Mouse (Mus musculus) stomach, embryonic 15.5 days (tissue): ENCODE measurements around the gene Vmn1r189. TPM values are rescaled to one million over a fixed set of nuclear protein-coding genes. Genes with fewer than 3 reads are reported as not detected.
A peak's percentile ranks its signal among the peaks of the same experiment; 100 is the strongest.
"Not testable (repeated sequence)": the region's sequence is repeated elsewhere in the genome, so short reads cannot be mapped to it uniquely, and the experiment has no call there.

ENCODE experiments used
- ATAC-seq: fragments of 200-750 bp; cut with Nextera tagmentation; 2 replicates; pipeline ENCODE4 v1.8.0; 2017; ENCODE audit warnings: low read depth, moderate number of reproducible peaks, moderate TSS enrichment; ENCODE audit not compliant: insufficient read depth, low FRiP score
- H3K27ac ChIP-seq: fragments of 300-500 bp; sonication (generic); 2 replicates; pipeline ENCODE4 v1.5.1; 2015; ENCODE audit warnings: mild to moderate bottlenecking, inconsistent platforms
- H3K27me3 ChIP-seq: fragments of 300-500 bp; sonication (generic); replicated peaks from 2 replicates; pipeline ENCODE4 v1.6.1; 2015; ENCODE audit warnings: inconsistent platforms
- H3K36me3 ChIP-seq: fragments of 300-500 bp; sonication (generic); 2 replicates; pipeline ENCODE4 v1.6.1; 2015; ENCODE audit warnings: inconsistent platforms
- H3K4me1 ChIP-seq: fragments of 300-500 bp; sonication (generic); 2 replicates; pipeline ENCODE4 v1.6.1; 2015; ENCODE audit warnings: inconsistent platforms
- H3K4me2 ChIP-seq: fragments of 300-500 bp; sonication (generic); 2 replicates; pipeline ENCODE4 v1.6.1; 2015; ENCODE audit warnings: mild to moderate bottlenecking, inconsistent platforms
- H3K4me3 ChIP-seq: fragments of 300-500 bp; sonication (generic); replicated peaks from 2 replicates; pipeline ENCODE4 v1.5.1; 2015; ENCODE audit warnings: inconsistent platforms
- H3K9ac ChIP-seq: fragments of 300-500 bp; sonication (generic); 2 replicates; pipeline ENCODE4 v1.6.1; 2015; ENCODE audit warnings: inconsistent platforms
- H3K9me3 ChIP-seq: fragments of 300-500 bp; sonication (generic); 2 replicates; pipeline ENCODE4 v1.6.1; 2016; ENCODE audit warnings: inconsistent platforms
- WGBS: fragments of 180-500 bp; shearing (Covaris S2); methylation state at CpG from one replicate; pipeline ENCODE4 v1.1.7; 2015; 5-methylcytosine and 5-hydroxymethylcytosine counted together
- microRNA-seq: library from miRNA; unstranded; fragments of <30 nt; microRNA quantifications from one replicate; pipeline ENCODE4, GENCODE M21; 2016
- polyA plus RNA-seq: library from polyadenylated mRNA; unstranded; fragments of >200 nt; fragmentation: Nextera tagmentation; extraction: Ambion mirVana; gene quantifications from 2 replicates; pipeline ENCODE4 v1.2.1, GENCODE M21; 2015

The Vmn1r189 gene
- polyA plus RNA-seq: not detected in 2 replicates

DNA sequence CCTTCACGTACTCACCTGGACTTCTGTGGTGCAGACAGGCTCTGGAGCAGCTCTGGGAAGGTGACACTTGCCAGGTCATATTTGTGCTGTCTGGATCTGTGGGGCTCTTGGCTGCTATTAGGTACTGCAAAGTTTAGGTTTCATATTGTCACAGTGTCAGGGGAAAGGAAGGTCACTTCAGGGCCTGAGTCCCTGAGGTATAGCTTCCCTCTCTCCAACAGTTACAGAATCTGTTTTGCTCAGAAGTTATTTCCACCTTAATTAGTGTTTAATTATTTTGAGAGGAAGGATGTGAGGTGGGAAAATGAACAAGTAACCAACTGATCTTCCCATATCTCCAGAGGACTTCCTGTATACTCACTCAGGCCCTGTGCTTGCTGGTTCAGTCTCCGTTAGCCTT is at the start of gene Vmn1r189:
Vmn1r189 (minus strand) TSS at position 101 of the 400 bp plus-strand sequence.
- not testable (repeated sequence) for H3K36me3 ChIP-seq, H3K27me3 ChIP-seq, H3K4me3 ChIP-seq, H3K4me1 ChIP-seq, H3K9ac ChIP-seq, ATAC-seq, H3K9me3 ChIP-seq, H3K4me2 ChIP-seq, H3K27ac ChIP-seq
- 90% methylated on average over 2 of the region's 2 CpGs for WGBS

DNA sequence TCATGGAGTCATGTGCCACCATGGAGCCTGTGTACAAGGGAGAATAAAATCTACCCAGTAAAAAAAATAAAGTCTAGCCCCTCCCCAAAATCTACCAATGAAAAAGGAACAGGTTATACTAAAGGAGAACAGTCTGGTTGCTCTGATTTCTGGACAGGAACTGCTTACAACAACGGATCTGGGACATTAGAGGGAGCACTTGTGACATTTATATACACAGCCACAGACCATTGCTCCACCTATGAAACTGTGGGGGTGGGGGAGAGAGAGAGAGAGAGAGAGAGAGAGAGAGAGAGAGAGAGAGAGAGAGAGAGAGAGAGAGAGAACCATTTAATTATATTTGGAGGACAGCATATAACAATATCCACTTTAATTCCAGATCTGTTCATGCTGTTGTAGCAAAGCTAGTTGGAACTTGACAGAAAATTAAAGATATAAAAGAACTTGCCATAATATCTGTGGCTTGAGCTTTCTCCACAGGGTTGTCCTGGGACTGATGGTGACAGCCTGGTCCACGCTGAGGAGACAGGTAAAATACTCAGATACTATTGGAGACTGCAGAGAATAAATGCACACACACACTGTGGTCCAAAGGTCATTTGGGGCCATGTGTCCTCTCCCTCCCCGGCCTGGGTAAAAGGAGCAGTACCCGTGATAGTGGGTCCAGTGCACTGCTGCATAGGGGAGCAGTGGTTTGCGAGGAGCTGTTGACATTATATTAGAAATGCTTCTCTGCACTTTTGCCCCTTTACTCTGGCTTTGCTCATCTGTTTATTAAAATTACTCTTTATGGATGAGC is 31.1 kb upstream of the Vmn1r189 start:
- H3K9ac ChIP-seq, H3K27ac ChIP-seq, H3K4me2 ChIP-seq, H3K27me3 ChIP-seq, H3K4me1 ChIP-seq, ATAC-seq, H3K9me3 ChIP-seq, H3K4me3 ChIP-seq, H3K36me3 ChIP-seq: not testable (repeated sequence)
- WGBS: 52% methylated on average over 5 of the region's 5 CpGs

GRCm38 (mm10) chr13:22084140-22084539 is 21.5 kb downstream of the Vmn1r189 start, which contains the start of gene Vmn1r188:
Gene Vmn1r188 (plus strand): TSS chr13:22084440.
- WGBS: 76% methylated on average over 1 of the region's 1 CpGs
- H3K27ac ChIP-seq: not testable (repeated sequence)

DNA sequence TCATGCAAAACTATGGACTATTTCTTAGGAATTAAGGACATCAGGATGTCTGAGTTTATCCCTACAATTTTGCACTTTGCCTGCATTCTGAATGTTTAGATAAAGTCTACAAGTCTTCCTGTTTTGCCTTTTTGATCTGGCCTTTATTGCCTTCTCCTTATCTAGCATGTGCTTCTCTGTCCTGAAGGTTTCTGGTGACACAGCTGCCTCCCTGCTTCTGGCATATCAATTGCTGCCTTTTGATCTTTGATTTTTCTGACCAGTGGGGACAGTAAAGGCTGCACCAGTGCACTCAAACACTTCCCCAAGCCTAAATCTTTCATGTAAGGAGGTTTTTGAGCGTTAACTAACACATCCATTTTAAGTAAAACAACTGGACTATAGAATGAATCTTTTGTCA is 42.2 kb downstream of the Vmn1r189 start:
- H3K27ac ChIP-seq: no peak overlapping the region
- H3K9ac ChIP-seq: no peak overlapping the region
- H3K27me3 ChIP-seq: no peaks in the 10 kb centered on the region
- ATAC-seq: no peak
- no peak overlapping the region for H3K4me2 ChIP-seq
- H3K9me3 ChIP-seq: no peaks in the 10 kb centered on the region
- H3K4me1 ChIP-seq: no peaks in the 10 kb centered on the region
- no peaks in the 10 kb centered on the region for H3K36me3 ChIP-seq
- H3K4me3 ChIP-seq: no peak overlapping the region
- 56% methylated on average over 1 of the region's 1 CpGs for WGBS

More at GRCm38 (mm10) chr13:22084140-22084539, 21.5 kb downstream of the Vmn1r189 start, which contains the start of gene Vmn1r188:
- H3K9ac ChIP-seq, H3K27me3 ChIP-seq, ATAC-seq, H3K9me3 ChIP-seq, H3K4me3 ChIP-seq, H3K36me3 ChIP-seq, H3K4me2 ChIP-seq, H3K4me1 ChIP-seq: not testable (repeated sequence)

DNA sequence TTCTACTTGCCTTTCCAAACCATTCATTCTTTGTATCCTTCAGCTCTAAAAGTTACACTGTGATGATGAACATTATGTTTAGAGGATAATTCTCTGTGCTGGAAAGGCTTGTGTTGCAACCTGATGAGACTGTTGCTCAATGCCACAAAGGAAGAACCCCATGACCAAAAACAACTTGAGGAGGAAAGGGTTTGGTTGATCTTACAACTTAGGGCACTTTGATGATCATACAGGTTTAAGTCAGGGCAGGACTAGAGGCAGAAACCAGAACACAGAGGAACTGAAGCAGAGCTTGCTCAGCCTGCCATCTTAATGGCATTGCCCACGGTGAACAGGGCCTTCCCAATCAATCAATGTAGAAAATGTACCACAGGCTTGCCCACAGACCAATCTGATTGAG is 44.2 kb downstream of the Vmn1r189 start:
- no peaks in the 10 kb centered on the region for H3K4me1 ChIP-seq
- H3K36me3 ChIP-seq: no peaks in the 10 kb centered on the region
- no peaks in the 10 kb centered on the region for H3K9me3 ChIP-seq
- 63% methylated on average over 1 of the region's 1 CpGs for WGBS
- H3K4me3 ChIP-seq: no peak overlapping the region
- no peak overlapping the region for H3K9ac ChIP-seq
- ATAC-seq: no peak
- no peaks in the 10 kb centered on the region for H3K27me3 ChIP-seq
- no peak overlapping the region for H3K27ac ChIP-seq
- no peak overlapping the region for H3K4me2 ChIP-seq

DNA sequence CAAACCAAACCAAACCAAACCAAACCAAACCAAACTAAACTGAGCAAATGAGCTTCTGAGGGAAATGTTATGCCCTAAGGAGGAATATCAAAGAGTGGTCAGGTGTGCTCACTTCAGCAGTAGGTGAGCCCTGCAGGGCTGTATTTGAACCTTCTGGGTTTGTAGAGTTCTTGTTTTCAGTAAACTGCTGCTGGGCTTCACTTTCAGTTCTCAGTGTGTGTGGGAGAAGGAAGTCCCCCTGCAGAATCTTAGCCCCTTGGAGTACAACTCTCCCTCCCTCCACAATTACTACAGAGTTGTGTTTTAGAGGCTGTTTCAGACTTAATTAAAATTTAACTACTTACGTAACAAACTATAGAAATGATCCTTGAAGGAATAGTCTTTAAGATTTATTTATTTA is 51.9 kb downstream of the Vmn1r189 start:
- no peak for ATAC-seq

GRCm38 (mm10) chr13:22051523-22051859 is 54.1 kb downstream of the Vmn1r189 start:
- peak overlapping the region; percentile 68 for H3K4me2 ChIP-seq
- no peaks in the 10 kb centered on the region for H3K4me1 ChIP-seq
- H3K9me3 ChIP-seq: no peaks in the 10 kb centered on the region
- no peak for ATAC-seq
- no peak overlapping the region for H3K9ac ChIP-seq
- no peaks in the 10 kb centered on the region for H3K36me3 ChIP-seq
- WGBS: 11% methylated on average over 5 of the region's 5 CpGs
- H3K27ac ChIP-seq: peak overlapping the region; percentile 87; the same call in 1 of the 2 replicates
- no peaks in the 10 kb centered on the region for H3K27me3 ChIP-seq
- peak overlapping the region; percentile 53 for H3K4me3 ChIP-seq

More for the DNA sequence above, 51.9 kb downstream of the Vmn1r189 start:
- H3K27ac ChIP-seq: no peak overlapping the region
- no peaks in the 10 kb centered on the region for H3K27me3 ChIP-seq
- H3K9ac ChIP-seq: no peak overlapping the region
- no peaks in the 10 kb centered on the region for H3K36me3 ChIP-seq
- H3K4me2 ChIP-seq: no peak overlapping the region
- H3K4me1 ChIP-seq: no peaks in the 10 kb centered on the region
- no peaks in the 10 kb centered on the region for H3K9me3 ChIP-seq
- H3K4me3 ChIP-seq: no peak overlapping the region
- WGBS: 96% methylated on average over 1 of the region's 1 CpGs

- Histone ChIP-seq H3K9me3 (no peaks in the 10 kb centered on the region), H3K4me3 (peak overlapping the region; percentile 53), H3K27me3 (no peaks in the 10 kb centered on the region), H3K4me1 (no peaks in the 10 kb centered on the region), H3K4me2 (peak overlapping the region; percentile 68), H3K9ac (peak overlapping the region; percentile 45; the same call in 1 of the 2 replicates), H3K36me3 (no peaks in the 10 kb centered on the region), H3K27ac (peak overlapping the region; percentile 87)
- WGBS: under 1% methylated on average over 52 of the region's 52 CpGs
- ATAC-seq: peak; percentile 95
Measured at GRCm38 (mm10) chr13:22050591-22051522, 54.8 kb downstream of the Vmn1r189 start.

Small RNA genes lying within 50 kb of the gene (microRNA-seq; reads per million reads assigned to microRNA genes)
- not detected for gene Gm26300

Other genes starting within 250 kb of the Vmn1r189 start
- gene Zfp184, start 160.7 kb downstream of the Vmn1r189 start, polyA plus RNA-seq: 7.8 and 8.5 TPM in 2 replicates
- gene Pom121l2, start 124.6 kb downstream of the Vmn1r189 start, polyA plus RNA-seq: 0.09 and 0.12 TPM in 2 replicates
- gene Prss16, start 96.1 kb downstream of the Vmn1r189 start, polyA plus RNA-seq: 0.94 and 1.5 TPM in 2 replicates
- 4.9 and 13.3 TPM in 2 replicates for gene Hist1h2ah, start 70.3 kb downstream of the Vmn1r189 start, polyA plus RNA-seq
- gene Hist1h2bk, start 70.0 kb downstream of the Vmn1r189 start, polyA plus RNA-seq: 4.6 and 5.5 TPM in 2 replicates
- gene Hist1h4i, start 64.5 kb downstream of the Vmn1r189 start, polyA plus RNA-seq: 19.1 and 19.3 TPM in 2 replicates
- gene Hist1h2ag, start 62.9 kb downstream of the Vmn1r189 start, polyA plus RNA-seq: 36.1 and 42.9 TPM in 2 replicates
- gene Hist1h2bj, start 62.6 kb downstream of the Vmn1r189 start, polyA plus RNA-seq: 7.8 and 8.5 TPM in 2 replicates
- gene Vmn1r188, start 21.4 kb downstream of the Vmn1r189 start, polyA plus RNA-seq: not detected in 2 replicates
- gene Vmn1r191, start 78.1 kb upstream of the Vmn1r189 start, polyA plus RNA-seq: not detected in 2 replicates
- not detected in 2 replicates for gene Vmn1r192, start 85.3 kb upstream of the Vmn1r189 start, polyA plus RNA-seq
- not detected in 2 replicates for gene Vmn1r193, start 117.3 kb upstream of the Vmn1r189 start, polyA plus RNA-seq
- not detected in 2 replicates for gene Vmn1r194, start 138.4 kb upstream of the Vmn1r189 start, polyA plus RNA-seq
- gene Vmn1r195, start 164.7 kb upstream of the Vmn1r189 start, polyA plus RNA-seq: not detected in 2 replicates
- gene Vmn1r196, start 184.1 kb upstream of the Vmn1r189 start, polyA plus RNA-seq: not detected in 2 replicates
- gene Vmn1r197, start 218.8 kb upstream of the Vmn1r189 start, polyA plus RNA-seq: not detected in 2 replicates
- gene Vmn1r198, start 244.5 kb upstream of the Vmn1r189 start, polyA plus RNA-seq: not detected in 2 replicates